Mouse (Mus musculus) kidney, embryonic 15.5 days (tissue): ENCODE results near the gene Gm11127. TPM values are rescaled to one million over a fixed set of nuclear protein-coding genes. Genes with fewer than 3 reads are reported as not detected.
"Not testable (repeated sequence)": the region's sequence is repeated elsewhere in the genome, so short reads cannot be mapped to it uniquely, and the experiment has no call there.

ENCODE experiments used
- ATAC-seq: fragments of 200-750 bp; cut with Nextera tagmentation; replicated peaks from 2 replicates; pipeline ENCODE4 v1.8.0; 2017; ENCODE audit warnings: moderate TSS enrichment; ENCODE audit not compliant: low FRiP score
- H3K27ac ChIP-seq: fragments of 300-500 bp; sonication (generic); 2 replicates; pipeline ENCODE4 v1.5.1; 2015; ENCODE audit warnings: mild to moderate bottlenecking, inconsistent platforms
- H3K27me3 ChIP-seq: fragments of 300-500 bp; sonication (generic); 2 replicates; pipeline ENCODE4 v1.6.1; 2015; ENCODE audit warnings: inconsistent platforms
- H3K36me3 ChIP-seq: fragments of 300-500 bp; sonication (generic); 2 replicates; pipeline ENCODE4 v1.6.1; 2015; ENCODE audit warnings: inconsistent platforms
- H3K4me1 ChIP-seq: fragments of 300-500 bp; sonication (generic); 2 replicates; pipeline ENCODE4 v1.6.1; 2015; ENCODE audit warnings: inconsistent platforms
- H3K4me2 ChIP-seq: fragments of 300-500 bp; sonication (generic); 2 replicates; pipeline ENCODE4 v1.6.1; 2015; ENCODE audit warnings: moderate library complexity, mild to moderate bottlenecking, inconsistent platforms
- H3K4me3 ChIP-seq: fragments of 300-500 bp; sonication (generic); replicated peaks from 2 replicates; pipeline ENCODE4 v1.5.1; 2015; ENCODE audit warnings: mild to moderate bottlenecking, inconsistent platforms
- H3K9ac ChIP-seq: fragments of 300-500 bp; sonication (generic); 2 replicates; pipeline ENCODE4 v1.6.1; 2015; ENCODE audit warnings: mild to moderate bottlenecking, inconsistent platforms
- H3K9me3 ChIP-seq: fragments of 300-500 bp; sonication (generic); replicated peaks from 2 replicates; pipeline ENCODE4 v1.6.1; 2016; ENCODE audit warnings: inconsistent platforms
- WGBS: fragments of 180-500 bp; shearing (Covaris S2); methylation state at CpG from one replicate; pipeline ENCODE4 v1.1.7; 2015; ENCODE audit warnings: mixed read lengths; 5-methylcytosine and 5-hydroxymethylcytosine counted together
- polyA plus RNA-seq: library from polyadenylated mRNA; unstranded; fragments of >200 nt; fragmentation: Nextera tagmentation; extraction: Ambion mirVana; gene quantifications from 2 replicates; pipeline ENCODE4 v1.2.1, GENCODE M21; 2015

The Gm11127 gene
- polyA plus RNA-seq, 1 experiment from 2014 or later, result not detected

GRCm38 (mm10) chr17:36057927-36058326 lies 244 bp downstream of the Gm11127 start:
- not testable (repeated sequence) for H3K9ac ChIP-seq, H3K4me1 ChIP-seq, ATAC-seq, H3K9me3 ChIP-seq, H3K27me3 ChIP-seq, H3K27ac ChIP-seq, H3K36me3 ChIP-seq, H3K4me3 ChIP-seq, H3K4me2 ChIP-seq
- 85% methylated on average over 25 of the region's 25 CpGs for WGBS

GRCm38 (mm10) chr17:36043286-36043685 lies 14.9 kb downstream of the Gm11127 start:
- peak overlapping the region; percentile 47 for H3K4me3 ChIP-seq
- no peak for ATAC-seq
- H3K9me3 ChIP-seq, result no peaks in the 10 kb centered on the region
- H3K27ac ChIP-seq, result no peak overlapping the region
- no peaks in the 10 kb centered on the region for H3K27me3 ChIP-seq
- H3K9ac ChIP-seq, result 0 out of 2 replicates have a peak overlapping the region, but pooled peaks have one; percentile 29
- H3K36me3 ChIP-seq, result no peaks in the 10 kb centered on the region
- H3K4me1 ChIP-seq, result peaks cover 6% of the 10 kb centered on the region
- peak overlapping the region; percentile 80 for H3K4me2 ChIP-seq
- 84% methylated on average over 3 of the region's 3 CpGs for WGBS

- ATAC-seq, result peak; percentile 98
- H3K27ac ChIP-seq, result 0 out of 2 replicates have a peak within 1 kb of the TSS, but pooled peaks have one; percentile 37
- H3K36me3 ChIP-seq, H3K27me3 ChIP-seq, H3K4me1 ChIP-seq, H3K9me3 ChIP-seq: not testable (repeated sequence)
- H3K9ac ChIP-seq, result peak within 1 kb of the TSS; percentile 47
- peak within 1 kb of the TSS; percentile 47 for H3K4me3 ChIP-seq
- WGBS, result 2% methylated on average over 12 of the region's 12 CpGs
- H3K4me2 ChIP-seq, result peak within 1 kb of the TSS; percentile 80
Measured at GRCm38 (mm10) chr17:36042610-36043169, 15.5 kb downstream of the Gm11127 start, which contains the start of the genes H2-T22 and Gm6034. Gene H2-T22, minus strand, starts transcription at chr17:36042747. Gene Gm6034, plus strand, starts transcription at chr17:36042961.

- Histone ChIP-seq H3K4me2 (peak overlapping the region; percentile 80), H3K4me3 (peak overlapping the region; percentile 47), H3K9ac (peak overlapping the region; percentile 47)
- H3K27me3 ChIP-seq, H3K4me1 ChIP-seq, H3K9me3 ChIP-seq, H3K27ac ChIP-seq, H3K36me3 ChIP-seq: not testable (repeated sequence)
- under 1% methylated on average over 19 of the region's 19 CpGs for WGBS
- ATAC-seq, result peak; percentile 77
Measured at GRCm38 (mm10) chr17:36042055-36042454, 16.1 kb downstream of the Gm11127 start.

- H3K9ac ChIP-seq, H3K27ac ChIP-seq, H3K4me3 ChIP-seq, H3K9me3 ChIP-seq, H3K27me3 ChIP-seq, ATAC-seq, H3K36me3 ChIP-seq, H3K4me2 ChIP-seq, H3K4me1 ChIP-seq: not testable (repeated sequence)
- 83% methylated on average over 2 of the region's 2 CpGs for WGBS
Measured at GRCm38 (mm10) chr17:36040604-36041003, 17.6 kb downstream of the Gm11127 start.

GRCm38 (mm10) chr17:36036126-36036525 lies 22.0 kb downstream of the Gm11127 start:
- not testable (repeated sequence) for H3K9ac ChIP-seq, H3K36me3 ChIP-seq, H3K4me3 ChIP-seq, H3K27me3 ChIP-seq, ATAC-seq, H3K27ac ChIP-seq, H3K4me2 ChIP-seq, H3K9me3 ChIP-seq
- 84% methylated on average over 13 of the region's 13 CpGs for WGBS
- H3K4me1 ChIP-seq, result peaks cover 11% of the 10 kb centered on the region; the same call in 1 of the 2 replicates

GRCm38 (mm10) chr17:36035010-36035638 lies 23.0 kb downstream of the Gm11127 start:
- 0 out of 2 replicates have a peak, but pooled peaks have one; percentile 41 for ATAC-seq
- 39% methylated on average over 3 of the region's 3 CpGs for WGBS

GRCm38 (mm10) chr17:36034524-36034923 lies 23.6 kb downstream of the Gm11127 start:
- H3K9ac ChIP-seq, H3K27me3 ChIP-seq, H3K27ac ChIP-seq, H3K36me3 ChIP-seq, H3K4me3 ChIP-seq, H3K9me3 ChIP-seq, ATAC-seq, H3K4me2 ChIP-seq: not testable (repeated sequence)
- 51% methylated on average over 3 of the region's 3 CpGs for WGBS
- H3K4me1 ChIP-seq, result peaks cover 11% of the 10 kb centered on the region; the same call in 1 of the 2 replicates

More at GRCm38 (mm10) chr17:36035010-36035638, 23.0 kb downstream of the Gm11127 start:
- H3K4me3 ChIP-seq, H3K27ac ChIP-seq, H3K36me3 ChIP-seq, H3K9ac ChIP-seq, H3K9me3 ChIP-seq, H3K4me2 ChIP-seq, H3K27me3 ChIP-seq: not testable (repeated sequence)
- peaks cover 11% of the 10 kb centered on the region; the same call in 1 of the 2 replicates for H3K4me1 ChIP-seq

GRCm38 (mm10) chr17:36032351-36032875 lies 25.8 kb downstream of the Gm11127 start, which contains the start of gene H2-T23:
Gene H2-T23, minus strand, starts transcription at chr17:36032855.
- H3K9ac ChIP-seq, result peak within 1 kb of the TSS; percentile 41
- H3K4me2 ChIP-seq, result peak within 1 kb of the TSS; percentile 97
- peak; percentile 54; the same call in 1 of the 2 replicates for ATAC-seq
- H3K9me3 ChIP-seq, H3K27me3 ChIP-seq, H3K27ac ChIP-seq, H3K36me3 ChIP-seq: not testable (repeated sequence)
- peak within 1 kb of the TSS; percentile 54 for H3K4me3 ChIP-seq
- WGBS, result 1% methylated on average over 24 of the region's 25 CpGs
- peaks cover 11% of the 10 kb centered on the region; the same call in 1 of the 2 replicates for H3K4me1 ChIP-seq

GRCm38 (mm10) chr17:36031583-36032331 lies 26.4 kb downstream of the Gm11127 start:
- H3K9me3 ChIP-seq, ATAC-seq, H3K36me3 ChIP-seq, H3K27me3 ChIP-seq, H3K27ac ChIP-seq: not testable (repeated sequence)
- Histone ChIP-seq H3K4me2 (peak overlapping the region; percentile 97), H3K4me3 (peak overlapping the region; percentile 54), H3K9ac (peak overlapping the region; percentile 41), H3K4me1 (peaks cover 11% of the 10 kb centered on the region; the same call in 1 of the 2 replicates)
- WGBS, result under 1% methylated on average over 40 of the region's 40 CpGs

- H3K4me2 ChIP-seq, result peak overlapping the region; percentile 97
- H3K36me3 ChIP-seq, ATAC-seq, H3K27me3 ChIP-seq, H3K27ac ChIP-seq, H3K9me3 ChIP-seq, H3K9ac ChIP-seq: not testable (repeated sequence)
- peak overlapping the region; percentile 54 for H3K4me3 ChIP-seq
- peaks cover 11% of the 10 kb centered on the region; the same call in 1 of the 2 replicates for H3K4me1 ChIP-seq
- 54% methylated on average over 8 of the region's 8 CpGs for WGBS
Measured at GRCm38 (mm10) chr17:36030703-36031582, 27.2 kb downstream of the Gm11127 start.
